Comparison of ENCODE assay signal across 10 mouse cellular contexts in the genomic region with DNA sequence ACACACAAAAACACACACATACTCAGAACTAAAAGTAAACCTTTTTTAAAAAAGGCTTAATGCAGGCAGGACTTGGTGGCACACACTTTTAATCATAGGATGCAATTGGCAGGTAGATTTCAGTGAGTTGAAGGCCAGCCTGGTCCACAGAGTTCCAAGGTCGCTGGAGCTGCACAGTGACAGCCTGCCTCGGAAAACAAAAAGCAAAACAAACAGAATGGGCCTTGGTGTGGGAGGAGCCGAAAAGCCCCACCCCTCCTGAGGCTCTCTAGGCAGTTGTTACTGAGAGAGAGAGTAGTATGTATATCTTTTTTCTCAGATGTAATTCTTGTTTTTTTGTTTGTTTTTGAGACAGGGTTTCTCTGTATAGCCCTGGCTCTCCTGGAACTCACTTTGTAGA. TPM values are rescaled to one million over a fixed set of nuclear protein-coding genes. Genes with fewer than 3 reads are reported as not detected.
DNase-seq lines count a peak whose midpoint lies in the region; ATAC-seq lines count a peak whose summit lies in the region.
"Had no signal": no experiment of that assay in that cellular context is flagged by ENCODE, and none has a peak within 500 bp of the region (broad histone marks: within the 10 kb centered on the region; RNA-seq: fewer than 3 reads in every experiment).

No protein-coding gene starts in this region.

- no peak overlapping the region for H3K9ac ChIP-seq in heart, embryonic 15.5 days
- no peak overlapping the region for H3K9ac ChIP-seq in kidney, embryonic 15.5 days

- no peaks in the 10 kb centered on the region for H3K9me3 ChIP-seq in heart, embryonic 15.5 days (replicated peaks)
- no peaks in the 10 kb centered on the region for H3K9me3 ChIP-seq in kidney, embryonic 15.5 days (replicated peaks)
- H3K9me3 ChIP-seq: hindbrain, embryonic 12.5 days had no signal

- H3K36me3 ChIP-seq in heart, embryonic 15.5 days = peaks cover 30% of the 10 kb centered on the region
- H3K36me3 ChIP-seq in kidney, embryonic 15.5 days = peaks cover 42% of the 10 kb centered on the region

- no peaks in the 10 kb centered on the region for H3K27me3 ChIP-seq in heart, embryonic 15.5 days
- no peaks in the 10 kb centered on the region for H3K27me3 ChIP-seq in kidney, embryonic 15.5 days
- H3K27me3 ChIP-seq: hindbrain, embryonic 12.5 days had no signal

- H3K4me3 ChIP-seq in heart, embryonic 15.5 days = no peak overlapping the region
- no peak overlapping the region for H3K4me3 ChIP-seq in kidney, embryonic 15.5 days (replicated peaks)
- H3K4me3 ChIP-seq: hindbrain, embryonic 12.5 days had no signal

- H3K4me2 ChIP-seq in heart, embryonic 15.5 days = peak overlapping the region; percentile 7; the same call in 1 of the 2 replicates
- peak overlapping the region; percentile 38; the same call in 1 of the 2 replicates for H3K4me2 ChIP-seq in kidney, embryonic 15.5 days
- H3K4me2 ChIP-seq: hindbrain, embryonic 12.5 days had no signal

- no peak overlapping the region for H3K27ac ChIP-seq in heart, embryonic 15.5 days
- peak overlapping the region; percentile 42; the same call in 1 of the 2 replicates for H3K27ac ChIP-seq in kidney, embryonic 15.5 days
- H3K27ac ChIP-seq: hindbrain, embryonic 12.5 days had no signal

- peaks cover 14% of the 10 kb centered on the region for H3K4me1 ChIP-seq in heart, embryonic 15.5 days (replicated peaks)
- H3K4me1 ChIP-seq in kidney, embryonic 15.5 days = peaks cover 34% of the 10 kb centered on the region

- 26% methylated on average over 3 of the region's 3 CpGs for WGBS in heart, embryonic 15.5 days
- WGBS in kidney, embryonic 15.5 days = 11% methylated on average over 3 of the region's 3 CpGs

- DNase-seq in heart, adult 8-10 months (ENCODE audit: low spot score) = no peak
- DNase-seq in adrenal gland, adult 8-10 months = peak; percentile 62
- peak; percentile 58 for DNase-seq in lung, postnatal 36 days
- no peak for DNase-seq in left cerebral cortex, adult 18-20 months (ENCODE audit: low spot score in 2 of 2)
- no peak for DNase-seq in spleen, postnatal 14 days (ENCODE audit: low spot score in 2 of 2)
- DNase-seq in cerebellum, adult 11-12 months = no peak

- no peak for ATAC-seq in heart, embryonic 15.5 days (replicated peaks; ENCODE audit: insufficient number of reproducible peaks, insufficient read depth, low FRiP score, low read depth)
- ATAC-seq in kidney, embryonic 15.5 days (replicated peaks; ENCODE audit: low FRiP score) = 0 out of 2 replicates have a peak, but pooled peaks have one; percentile 34

RNA-seq across cellular contexts. Expression of a gene that starts 2.7 kb away (rescaled TPM):
- 4.0 and 4.1 TPM in 2 replicates for polyA plus RNA-seq in heart, embryonic 15.5 days (2015; fragmentation: Nextera tagmentation; extraction: Ambion mirVana)
- total RNA-seq in heart, adult 8-10 months (2022) = 10 to 100 TPM; 10.2 to 12.8 (median 11.5) TPM
- 10 to 100 TPM; 65.1 to 80.0 (median 69.2) TPM for total RNA-seq in adrenal gland, adult 8-10 months (2022)
- polyA plus RNA-seq in kidney, embryonic 15.5 days (2015; fragmentation: Nextera tagmentation; extraction: Ambion mirVana) = 3.3 and 3.5 TPM in 2 replicates
- 1 to 10 TPM; 3.9 to 4.7 TPM for total RNA-seq in left cerebral cortex, adult 18-20 months (2021)

RNA-seq across cellular contexts. Expression of a gene that starts 4.7 kb away (rescaled TPM):
- polyA plus RNA-seq in heart, embryonic 15.5 days (2015; fragmentation: Nextera tagmentation; extraction: Ambion mirVana) = not detected in 2 replicates
- 1 to 10 TPM; 3.8 to 8.5 (median 7.6) TPM for total RNA-seq in heart, adult 8-10 months (2022)
- total RNA-seq in adrenal gland, adult 8-10 months (2022) = 10 to 100 TPM; 38.9 to 41.2 (median 40.2) TPM
- polyA plus RNA-seq in kidney, embryonic 15.5 days (2015; fragmentation: Nextera tagmentation; extraction: Ambion mirVana) = not detected in 2 replicates
- total RNA-seq in left cerebral cortex, adult 18-20 months (2021) = 1 to 10 TPM; 2.5 to 3.8 TPM
- polyA plus RNA-seq: cortical plate, adult 2 months; hindbrain, embryonic 12.5 days had no signal

RNA-seq across cellular contexts. Expression of a gene that starts 9.6 kb away (rescaled TPM):
- polyA plus RNA-seq in heart, embryonic 15.5 days (2015; fragmentation: Nextera tagmentation; extraction: Ambion mirVana) = 0.28 and 1.3 TPM in 2 replicates
- not detected for total RNA-seq in heart, adult 8-10 months (2022)
- total RNA-seq in adrenal gland, adult 8-10 months (2022) = 1 to 10 TPM in 2 of 4 experiments, under 1 TPM in 2; 0.20 to 2.5 (median 0.94) TPM
- 1.0 and 1.1 TPM in 2 replicates for polyA plus RNA-seq in kidney, embryonic 15.5 days (2015; fragmentation: Nextera tagmentation; extraction: Ambion mirVana)
- total RNA-seq in left cerebral cortex, adult 18-20 months (2021) = under 1 TPM in 1 of 2 experiments, not detected in 1; 0.21 TPM

RNA-seq across cellular contexts. Expression of a gene that starts 18.9 kb away (rescaled TPM):
- 144 and 177 TPM in 2 replicates for polyA plus RNA-seq in heart, embryonic 15.5 days (2015; fragmentation: Nextera tagmentation; extraction: Ambion mirVana)
- total RNA-seq in heart, adult 8-10 months (2022) = 100 to 1,000 TPM; 130 to 149 (median 139) TPM
- 100 to 1,000 TPM; 291 to 305 (median 294) TPM for total RNA-seq in adrenal gland, adult 8-10 months (2022)
- polyA plus RNA-seq in kidney, embryonic 15.5 days (2015; fragmentation: Nextera tagmentation; extraction: Ambion mirVana) = 221 and 252 TPM in 2 replicates
- 100 to 1,000 TPM; 111 to 112 TPM for total RNA-seq in left cerebral cortex, adult 18-20 months (2021)

RNA-seq across cellular contexts. Expression of a gene that starts 24.6 kb away (rescaled TPM):
- polyA plus RNA-seq in heart, embryonic 15.5 days (2015; fragmentation: Nextera tagmentation; extraction: Ambion mirVana) = 107 and 112 TPM in 2 replicates
- 10 to 100 TPM; 24.3 to 26.9 (median 26.2) TPM for total RNA-seq in heart, adult 8-10 months (2022)
- total RNA-seq in adrenal gland, adult 8-10 months (2022) = 100 to 1,000 TPM in 1 of 4 experiments, 10 to 100 TPM in 3; 71.7 to 105 (median 89.1) TPM
- polyA plus RNA-seq in kidney, embryonic 15.5 days (2015; fragmentation: Nextera tagmentation; extraction: Ambion mirVana) = 184 and 195 TPM in 2 replicates
- 10 to 100 TPM; 55.2 to 59.3 TPM for total RNA-seq in left cerebral cortex, adult 18-20 months (2021)

Comparison
In these comparisons a context has a peak if more than half of its experiments do, and no peak if none do; other contexts are left out.
1. DNase-seq: peak in adrenal gland, adult 8-10 months (single experiment) and lung, postnatal 36 days (single experiment); none in heart, adult 8-10 months (single experiment), left cerebral cortex, adult 18-20 months (0 of 2), spleen, postnatal 14 days (0 of 2) and cerebellum, adult 11-12 months (single experiment).
2. RNA of a gene that starts 2.7 kb away (total RNA-seq): 65.1 to 80.0 TPM in adrenal gland, adult 8-10 months; 10.2 to 12.8 TPM in heart, adult 8-10 months and 3.9 to 4.7 TPM in left cerebral cortex, adult 18-20 months; every median in the first group is over 4 times any median in the second.
3. RNA of a gene that starts 4.7 kb away (total RNA-seq): 38.9 to 41.2 TPM in adrenal gland, adult 8-10 months; 3.8 to 8.5 TPM in heart, adult 8-10 months and 2.5 to 3.8 TPM in left cerebral cortex, adult 18-20 months; every median in the first group is over 4 times any median in the second.